Mouse (Mus musculus) brain, embryonic 14.5 days (tissue): ENCODE measurements around the gene B4galt3.

Experiments used
- CTCF ChIP-seq: fragments of 200-500 bp; IDR thresholded peaks from 2 replicates; pipeline ENCODE4 v1.5.1; 2012; ENCODE audit warnings: inconsistent platforms, mild to moderate bottlenecking, moderate library complexity, borderline replicate concordance; ENCODE audit not compliant: insufficient read depth, insufficient read length; ENCODE audit errors: extremely low read depth
- POLR2A ChIP-seq: fragments of 200-500 bp; IDR thresholded peaks from 2 replicates; pipeline ENCODE4 v1.6.1; 2012; ENCODE audit warnings: mild to moderate bottlenecking, inconsistent platforms, borderline replicate concordance; ENCODE audit not compliant: poor library complexity, insufficient read depth, insufficient read length, severe bottlenecking; ENCODE audit errors: extremely low read depth

DNA sequence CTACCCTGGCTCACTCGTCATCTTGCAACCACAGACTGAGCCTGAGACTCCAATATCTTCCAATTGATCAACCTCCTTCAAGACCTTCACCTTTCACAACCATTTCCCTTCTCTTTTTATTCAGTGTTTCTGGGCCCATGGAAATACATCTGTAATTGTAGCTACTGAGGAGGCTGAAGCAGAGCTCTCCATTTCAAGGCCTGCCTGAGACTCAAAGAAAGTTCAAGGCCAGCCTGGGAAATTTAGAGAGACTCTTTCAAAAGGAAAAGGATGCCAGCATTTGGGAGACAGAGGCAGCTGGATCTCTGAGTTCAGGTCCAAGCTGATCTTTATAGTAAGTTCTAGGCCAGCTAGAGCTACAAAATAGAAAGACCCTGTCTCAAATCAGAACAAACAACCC lies 42.2 kb upstream of the B4galt3 start:
- TF ChIP-seq CTCF (no peak), POLR2A (no peak)
